Mouse (Mus musculus): Measurements from ENCODE around the gene Tigd3.

DNA sequence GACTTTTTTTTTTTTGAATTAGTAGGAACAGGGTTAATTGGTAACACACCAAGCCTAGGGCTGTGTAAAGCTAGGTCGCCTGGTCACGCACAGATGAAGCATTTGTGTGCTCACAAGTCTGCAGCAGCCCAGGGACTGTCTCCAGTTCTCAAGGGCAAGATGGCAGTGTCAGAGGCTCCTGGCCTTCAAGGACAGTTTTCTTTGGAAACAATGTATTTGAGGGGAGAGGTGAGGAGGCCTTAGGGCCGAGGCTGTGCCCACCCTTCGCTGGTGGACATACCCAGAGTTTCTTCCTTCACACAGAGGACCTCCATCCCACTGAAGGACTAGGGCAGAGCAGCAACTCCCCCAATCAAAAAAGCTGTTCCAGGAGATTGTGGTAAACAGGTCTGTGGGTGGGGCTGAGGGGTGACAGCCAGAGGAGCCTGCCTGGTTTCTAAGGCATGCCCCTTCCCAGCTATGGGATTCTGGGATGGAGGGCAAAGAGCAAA, 46.6 kb downstream of the Tigd3 start:
- TF ChIP-seq CTCF (IDR thresholded peaks at IDR 0.05; ENCODE audit: low read depth, low read length) (no peak), POLR2A (IDR thresholded peaks at IDR 0.05; ENCODE audit: borderline replicate concordance, low read depth, low read length) (peak; percentile 37; the same call in 1 of the 2 replicates)

Measured in bone marrow macrophage, adult 2 months (primary cell).